Mouse (Mus musculus) liver, embryonic 11.5 days (tissue): Measurements from ENCODE around the gene Prss57. TPM values are rescaled to one million over a fixed set of nuclear protein-coding genes. Genes with fewer than 3 reads are reported as not detected.

Experiments
- ATAC-seq: fragments of 200-750 bp; cut with Nextera tagmentation; replicated peaks from 2 replicates; pipeline ENCODE4 v1.8.0; 2017; ENCODE audit warnings: moderate number of reproducible peaks, mild to moderate bottlenecking, moderate TSS enrichment, moderate library complexity; ENCODE audit not compliant: low FRiP score
- DNase-seq: peaks from one replicate; pipeline ENCODE4 v3.0.0-alpha.2; 2017; ENCODE audit warnings: low spot score
- H3K27ac ChIP-seq: fragments of 300-500 bp; sonication (generic); 2 replicates; pipeline ENCODE4 v1.5.1; 2014; ENCODE audit warnings: mild to moderate bottlenecking, low read depth, low read length, control low read depth
- H3K27me3 ChIP-seq: fragments of 300-500 bp; sonication (generic); replicated peaks from 2 replicates; pipeline ENCODE4 v1.6.1; 2014; ENCODE audit warnings: low read length, mixed read lengths; ENCODE audit not compliant: control insufficient read depth, insufficient read depth
- H3K36me3 ChIP-seq: fragments of 300-500 bp; sonication (generic); 2 replicates; pipeline ENCODE4 v1.6.1; 2014; ENCODE audit warnings: mild to moderate bottlenecking, low read length, moderate library complexity, mixed read lengths; ENCODE audit not compliant: control insufficient read depth, insufficient read depth
- H3K4me1 ChIP-seq: fragments of 300-500 bp; sonication (generic); replicated peaks from 2 replicates; pipeline ENCODE4 v1.6.1; 2014; ENCODE audit warnings: low read length, mixed read lengths; ENCODE audit not compliant: control insufficient read depth, insufficient read depth
- H3K4me2 ChIP-seq: fragments of 300-500 bp; sonication (generic); 2 replicates; pipeline ENCODE4 v1.6.1; 2014; ENCODE audit warnings: mild to moderate bottlenecking, control low read depth, moderate library complexity
- H3K4me3 ChIP-seq: fragments of 300-500 bp; sonication (generic); 2 replicates; pipeline ENCODE4 v1.5.1; 2014; ENCODE audit warnings: low read depth, low read length, control low read depth
- H3K9ac ChIP-seq: fragments of 300-500 bp; sonication (generic); 2 replicates; pipeline ENCODE4 v1.6.1; 2014; ENCODE audit warnings: low read depth, low read length, control low read depth
- H3K9me3 ChIP-seq: fragments of 300-500 bp; sonication (generic); 2 replicates; pipeline ENCODE4 v1.6.1; 2016; ENCODE audit warnings: low read length, inconsistent platforms, mixed read lengths; ENCODE audit not compliant: control insufficient read depth
- WGBS: fragments of 180-500 bp; shearing (Covaris S2); extraction: QIAGEN DNeasy Blood & Tissue Kit; methylation state at CpG from one replicate; pipeline ENCODE4 v1.1.7; 2014; 5-methylcytosine and 5-hydroxymethylcytosine counted together
- polyA plus RNA-seq: library from polyadenylated mRNA; unstranded; fragments of >200 nt; fragmentation: Nextera tagmentation; extraction: Ambion mirVana; gene quantifications from 2 replicates; pipeline ENCODE4 v1.2.1, GENCODE M21; 2014

Prss57 gene
- polyA plus RNA-seq, 1 experiment from 2014 or later, result 1.5 TPM

DNA sequence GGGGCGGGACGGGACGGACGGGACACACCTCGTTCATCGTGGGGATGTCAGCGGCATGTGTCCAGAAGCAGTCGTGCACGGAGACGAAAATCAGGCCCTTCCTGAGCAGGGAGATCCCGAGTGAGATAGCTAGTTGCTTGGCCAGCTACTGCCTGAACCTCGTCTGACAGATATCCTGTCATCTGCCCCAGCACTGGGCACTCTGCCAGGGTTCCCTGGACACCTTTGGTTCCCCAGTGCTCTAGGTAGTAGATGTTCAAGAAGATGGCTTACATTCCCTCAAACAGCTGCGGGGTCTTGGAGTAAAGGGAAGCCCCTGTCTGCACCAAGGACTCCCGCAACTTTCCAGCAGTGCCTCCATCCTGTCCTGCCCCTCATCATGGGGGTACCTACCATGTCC is 54.1 kb downstream of the Prss57 start:
- 82% methylated on average over 14 of the region's 14 CpGs for WGBS
- DNase-seq (no peak), ATAC-seq (no peak)
- Histone ChIP-seq H3K9ac (no peak overlapping the region), H3K4me2 (no peak overlapping the region), H3K27me3 (0 out of 2 replicates have a peak, but pooled peaks cover 4% of the 10 kb centered on the region), H3K27ac (no peak overlapping the region), H3K4me1 (no peaks in the 10 kb centered on the region), H3K36me3 (peaks cover 75% of the 10 kb centered on the region), H3K4me3 (no peak overlapping the region), H3K9me3 (peaks cover 11% of the 10 kb centered on the region; the same call in 1 of the 2 replicates)

DNA sequence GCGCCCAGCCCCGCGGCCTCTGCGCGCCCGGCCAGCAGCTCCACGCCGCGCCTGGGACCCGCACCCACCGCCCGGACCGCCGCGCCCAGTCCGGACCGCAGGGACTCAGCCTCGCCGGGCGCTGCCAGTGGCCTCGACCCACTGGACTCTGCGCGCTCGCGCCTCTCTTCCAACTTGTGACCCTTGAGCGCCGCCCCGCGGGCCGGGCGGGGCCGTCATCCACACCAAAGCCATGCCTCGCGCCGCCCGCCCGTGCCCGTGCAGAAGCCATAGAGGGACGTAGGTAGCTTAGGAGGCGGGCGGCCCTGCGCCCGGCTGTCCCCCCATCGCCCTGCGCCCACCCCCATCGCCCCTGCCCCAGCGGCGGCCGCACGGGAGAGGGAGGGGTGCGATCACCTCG is 55.4 kb downstream of the Prss57 start:
- no peaks in the 10 kb centered on the region for H3K4me1 ChIP-seq
- H3K27ac ChIP-seq, result no peak overlapping the region
- peaks cover 62% of the 10 kb centered on the region for H3K36me3 ChIP-seq

DNA sequence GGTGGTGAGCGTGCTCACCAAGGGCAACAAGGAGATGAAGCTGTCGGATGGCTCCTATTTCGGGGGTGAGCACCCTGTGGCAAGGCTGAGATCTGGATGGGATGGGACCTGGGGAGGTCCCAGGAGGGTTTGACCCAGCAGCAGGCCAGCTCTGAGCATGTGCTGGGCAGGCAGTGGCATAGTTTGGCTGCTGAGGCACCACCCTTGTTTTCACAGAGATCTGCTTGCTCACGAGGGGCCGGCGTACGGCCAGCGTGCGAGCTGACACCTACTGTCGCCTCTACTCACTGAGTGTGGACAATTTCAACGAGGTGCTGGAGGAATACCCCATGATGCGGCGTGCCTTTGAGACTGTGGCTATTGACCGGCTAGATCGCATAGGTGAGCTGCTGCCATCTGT is 56.9 kb downstream of the Prss57 start:
- Histone ChIP-seq H3K36me3 (peaks cover 47% of the 10 kb centered on the region), H3K9me3 (peaks cover 6% of the 10 kb centered on the region; the same call in 1 of the 2 replicates), H3K27ac (no peak overlapping the region), H3K27me3 (0 out of 2 replicates have a peak, but pooled peaks cover 4% of the 10 kb centered on the region), H3K9ac (no peak overlapping the region), H3K4me3 (no peak overlapping the region), H3K4me1 (no peaks in the 10 kb centered on the region), H3K4me2 (no peak overlapping the region)
- 91% methylated on average over 15 of the region's 15 CpGs for WGBS
- ATAC-seq (no peak), DNase-seq (no peak)

More for the DNA sequence above, 55.4 kb downstream of the Prss57 start:
- Histone ChIP-seq H3K27me3 (0 out of 2 replicates have a peak, but pooled peaks cover 4% of the 10 kb centered on the region), H3K9me3 (peaks cover 11% of the 10 kb centered on the region; the same call in 1 of the 2 replicates), H3K4me3 (0 out of 2 replicates have a peak overlapping the region, but pooled peaks have one; percentile 19), H3K4me2 (peak overlapping the region; percentile 16), H3K9ac (no peak overlapping the region)
- DNase-seq, result no peak
- 44% methylated on average over 52 of the region's 52 CpGs for WGBS
- no peak for ATAC-seq

DNA sequence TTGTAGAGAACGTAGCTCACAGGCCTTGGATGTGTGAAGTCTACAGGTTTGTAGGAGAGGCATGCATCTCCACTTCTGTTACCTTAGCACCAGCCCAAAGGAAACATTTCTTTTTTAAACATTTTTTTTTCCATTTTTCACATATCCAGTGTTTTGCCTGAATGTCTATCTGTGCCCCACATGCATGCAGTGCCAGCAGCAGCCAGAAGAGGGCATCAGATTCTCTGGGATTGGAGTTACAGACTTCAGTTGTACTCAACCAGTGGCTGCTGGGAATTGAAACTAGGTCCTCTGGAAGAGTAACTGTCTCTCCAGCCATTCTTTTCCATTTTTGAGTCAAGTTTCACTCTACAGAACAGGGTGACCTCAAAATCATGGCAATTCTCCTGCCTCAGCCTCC is 58.3 kb downstream of the Prss57 start:
- DNase-seq (no peak), ATAC-seq (no peak)
- Histone ChIP-seq H3K36me3 (peaks cover 33% of the 10 kb centered on the region), H3K4me1 (no peaks in the 10 kb centered on the region), H3K9ac (no peak overlapping the region), H3K27me3 (0 out of 2 replicates have a peak, but pooled peaks cover 4% of the 10 kb centered on the region), H3K4me3 (no peak overlapping the region), H3K9me3 (no peaks in the 10 kb centered on the region), H3K4me2 (no peak overlapping the region), H3K27ac (no peak overlapping the region)
- WGBS, result 100% methylated on average over 1 of the region's 1 CpGs

Other genes with a start within 250 kb of the Prss57 start
- gene Mier2, start 235.8 kb downstream of the Prss57 start, polyA plus RNA-seq, result 33.1 and 36.5 TPM in 2 replicates
- not detected in 2 replicates for gene Theg, start 203.6 kb downstream of the Prss57 start, polyA plus RNA-seq
- gene C2cd4c, start 176.9 kb downstream of the Prss57 start, polyA plus RNA-seq, result not detected in 2 replicates
- 2.0 and 2.1 TPM in 2 replicates for gene Shc2, start 153.0 kb downstream of the Prss57 start, polyA plus RNA-seq
- not detected in 2 replicates for gene Odf3l2, start 145.2 kb downstream of the Prss57 start, polyA plus RNA-seq
- gene Madcam1, start 126.4 kb downstream of the Prss57 start, polyA plus RNA-seq, result 1.1 and 1.4 TPM in 2 replicates
- 48.5 and 50.5 TPM in 2 replicates for gene Tpgs1, start 121.6 kb downstream of the Prss57 start, polyA plus RNA-seq
- gene Cdc34, start 108.8 kb downstream of the Prss57 start, polyA plus RNA-seq, result 213 and 236 TPM in 2 replicates
- 0.16 and 0.45 TPM in 2 replicates for gene Gzmm, start 101.9 kb downstream of the Prss57 start, polyA plus RNA-seq
- gene Bsg, start 86.5 kb downstream of the Prss57 start, polyA plus RNA-seq, result 992 and 1,001 TPM in 2 replicates
- gene Hcn2, start 74.3 kb downstream of the Prss57 start, polyA plus RNA-seq, result not detected in 2 replicates
- gene Polrmt, start 44.4 kb downstream of the Prss57 start, polyA plus RNA-seq, result 36.5 and 41.5 TPM in 2 replicates
- 0.23 TPM in 1 of 2 replicates, not detected in the other for gene Fgf22, start 35.9 kb downstream of the Prss57 start, polyA plus RNA-seq
- gene Rnf126, start 24.0 kb downstream of the Prss57 start, polyA plus RNA-seq, result 105 and 119 TPM in 2 replicates
- 1.8 and 2.6 TPM in 2 replicates for gene Fstl3, start 13.7 kb downstream of the Prss57 start, polyA plus RNA-seq
- 27.6 and 28.6 TPM in 2 replicates for gene Palm, start 2.6 kb upstream of the Prss57 start, polyA plus RNA-seq
- 0.69 and 1.5 TPM in 2 replicates for gene Misp, start 30.0 kb upstream of the Prss57 start, polyA plus RNA-seq
- gene Ptbp1, start 63.5 kb upstream of the Prss57 start, polyA plus RNA-seq, result 329 and 336 TPM in 2 replicates
- 50.9 and 52.4 TPM in 2 replicates for gene Prtn3, start 83.5 kb upstream of the Prss57 start, polyA plus RNA-seq
- 17.6 and 20.9 TPM in 2 replicates for gene Plppr3, start 83.7 kb upstream of the Prss57 start, polyA plus RNA-seq
- gene Elane, start 95.3 kb upstream of the Prss57 start, polyA plus RNA-seq, result 11.1 and 11.8 TPM in 2 replicates
- gene Cfd, start 99.9 kb upstream of the Prss57 start, polyA plus RNA-seq, result not detected in 2 replicates
- 32.6 and 37.4 TPM in 2 replicates for gene Med16, start 118.0 kb upstream of the Prss57 start, polyA plus RNA-seq
- 7.4 TPM in 1 of 2 replicates, not detected in the other for gene Gm26602, start 119.9 kb upstream of the Prss57 start, polyA plus RNA-seq
- 0.66 and 0.75 TPM in 2 replicates for gene Kiss1r, start 126.0 kb upstream of the Prss57 start, polyA plus RNA-seq
- 99.4 and 104 TPM in 2 replicates for gene R3hdm4, start 130.2 kb upstream of the Prss57 start, polyA plus RNA-seq
- gene Arid3a, start 136.1 kb upstream of the Prss57 start, polyA plus RNA-seq, result 10.8 and 12.4 TPM in 2 replicates
- 164 and 171 TPM in 2 replicates for gene Wdr18, start 169.2 kb upstream of the Prss57 start, polyA plus RNA-seq
- 0.10 and 0.14 TPM in 2 replicates for gene Grin3b, start 179.8 kb upstream of the Prss57 start, polyA plus RNA-seq
- gene Tmem259, start 193.4 kb upstream of the Prss57 start, polyA plus RNA-seq, result 14.9 and 20.2 TPM in 2 replicates
- gene Cnn2, start 197.6 kb upstream of the Prss57 start, polyA plus RNA-seq, result 115 and 124 TPM in 2 replicates
- 7.7 and 8.6 TPM in 2 replicates for gene Abca7, start 205.5 kb upstream of the Prss57 start, polyA plus RNA-seq
- gene Arhgap45, start 225.7 kb upstream of the Prss57 start, polyA plus RNA-seq, result 29.0 and 29.4 TPM in 2 replicates
- 239 and 256 TPM in 2 replicates for gene Polr2e, start 248.8 kb upstream of the Prss57 start, polyA plus RNA-seq